ENCODE assay signal across 7 mouse cellular contexts in genomic region chr19:5662310-5662709, GRCm38 (mm10). TPM values are rescaled to one million over a fixed set of nuclear protein-coding genes. Genes with fewer than 3 reads are reported as not detected.
A peak's percentile ranks its signal among the peaks of the same experiment; 100 is the strongest.
DNase-seq lines count a peak whose midpoint lies in the region; ATAC-seq lines count a peak whose summit lies in the region.

No protein-coding gene starts in this region.

- 0 out of 2 replicates have a peak overlapping the region, but pooled peaks have one; percentile 5 for H3K9ac ChIP-seq in hindbrain, embryonic 16.5 days (ENCODE audit: low read depth, low read length)
- H3K9ac ChIP-seq in midbrain, embryonic 15.5 days, result no peak overlapping the region

- H3K4me2 ChIP-seq in hindbrain, embryonic 16.5 days (ENCODE audit: low read length), result peak overlapping the region; percentile 49
- peak overlapping the region; percentile 49 for H3K4me2 ChIP-seq in midbrain, embryonic 15.5 days

- H3K9me3 ChIP-seq in hindbrain, embryonic 16.5 days (ENCODE audit: control insufficient read depth, low read length), result no peaks in the 10 kb centered on the region
- no peaks in the 10 kb centered on the region for H3K9me3 ChIP-seq in midbrain, embryonic 15.5 days

- H3K4me1 ChIP-seq in hindbrain, embryonic 16.5 days (ENCODE audit: control insufficient read depth, insufficient read depth, low read depth, low read length), result peaks cover 6% of the 10 kb centered on the region
- H3K4me1 ChIP-seq in midbrain, embryonic 15.5 days, result peaks cover 14% of the 10 kb centered on the region

- no peaks in the 10 kb centered on the region for H3K27me3 ChIP-seq in hindbrain, embryonic 16.5 days (replicated peaks; ENCODE audit: control insufficient read depth, insufficient read depth, low read length)
- no peaks in the 10 kb centered on the region for H3K27me3 ChIP-seq in midbrain, embryonic 15.5 days (replicated peaks)

- peak overlapping the region; percentile 30; the same call in 1 of the 2 replicates for H3K27ac ChIP-seq in hindbrain, embryonic 16.5 days (ENCODE audit: low read depth, low read length)
- H3K27ac ChIP-seq in midbrain, embryonic 15.5 days, result no peak overlapping the region

- peak; percentile 72 for DNase-seq in CD4-positive helper T cell, adult 2 months (ENCODE audit: low read depth, low spot score)
- DNase-seq in T-cell, adult 2 months (ENCODE audit: low spot score), result peak; percentile 61
- DNase-seq in thymus, postnatal 4 days, result peak; percentile 54
- no peak for DNase-seq in MN1 (ENCODE audit: low spot score)
- DNase-seq in cerebellum, adult 9-11 months, result no peak

- peak overlapping the region; percentile 35 for H3K4me3 ChIP-seq in hindbrain, embryonic 16.5 days (ENCODE audit: low read length)
- no peak overlapping the region for H3K4me3 ChIP-seq in midbrain, embryonic 15.5 days

- WGBS in hindbrain, embryonic 16.5 days, result 80% methylated on average over 8 of the region's 8 CpGs
- WGBS in midbrain, embryonic 15.5 days, result 79% methylated on average over 8 of the region's 8 CpGs

- ATAC-seq in hindbrain, embryonic 16.5 days, result no peak
- no peak for ATAC-seq in midbrain, embryonic 15.5 days (replicated peaks)

- H3K36me3 ChIP-seq in hindbrain, embryonic 16.5 days (ENCODE audit: control insufficient read depth, insufficient read depth, low read length), result peaks cover 19% of the 10 kb centered on the region
- peaks cover 25% of the 10 kb centered on the region for H3K36me3 ChIP-seq in midbrain, embryonic 15.5 days (replicated peaks)

RNA-seq across cellular contexts. Expression of gene Sipa1, which starts 1.2 kb away (rescaled TPM):
- polyA plus RNA-seq in hindbrain, embryonic 16.5 days (2015; fragmentation: Nextera tagmentation; extraction: Ambion mirVana), result 14.3 and 19.1 TPM in 2 replicates
- polyA plus RNA-seq in midbrain, embryonic 15.5 days (2015; fragmentation: Nextera tagmentation; extraction: Ambion mirVana), result 17.1 and 19.6 TPM in 2 replicates

RNA-seq across cellular contexts. Expression of gene Rela, which starts 25.0 kb away (rescaled TPM):
- 35.7 and 38.7 TPM in 2 replicates for polyA plus RNA-seq in hindbrain, embryonic 16.5 days (2015; fragmentation: Nextera tagmentation; extraction: Ambion mirVana)
- polyA plus RNA-seq in midbrain, embryonic 15.5 days (2015; fragmentation: Nextera tagmentation; extraction: Ambion mirVana), result 36.9 and 39.2 TPM in 2 replicates

RNA-seq across cellular contexts. Expression of gene Map3k11, which starts 26.2 kb away (rescaled TPM):
- polyA plus RNA-seq in hindbrain, embryonic 16.5 days (2015; fragmentation: Nextera tagmentation; extraction: Ambion mirVana), result 9.2 and 13.2 TPM in 2 replicates
- polyA plus RNA-seq in midbrain, embryonic 15.5 days (2015; fragmentation: Nextera tagmentation; extraction: Ambion mirVana), result 12.5 and 14.0 TPM in 2 replicates

RNA-seq across cellular contexts. Expression of gene Pcnx3, which starts 26.4 kb away (rescaled TPM):
- 22.6 and 24.8 TPM in 2 replicates for polyA plus RNA-seq in hindbrain, embryonic 16.5 days (2015; fragmentation: Nextera tagmentation; extraction: Ambion mirVana)
- 29.2 TPM in 2 replicates for polyA plus RNA-seq in midbrain, embryonic 15.5 days (2015; fragmentation: Nextera tagmentation; extraction: Ambion mirVana)

RNA-seq across cellular contexts. Expression of gene Kcnk7, which starts 41.9 kb away (rescaled TPM):
- polyA plus RNA-seq in hindbrain, embryonic 16.5 days (2015; fragmentation: Nextera tagmentation; extraction: Ambion mirVana), result not detected in 2 replicates
- 0.19 and 0.28 TPM in 2 replicates for polyA plus RNA-seq in midbrain, embryonic 15.5 days (2015; fragmentation: Nextera tagmentation; extraction: Ambion mirVana)

Comparison
In these comparisons a context has a peak if more than half of its experiments do, and no peak if none do; other contexts are left out.
1. DNase-seq: peak in CD4-positive helper T cell, adult 2 months (single experiment), T-cell, adult 2 months (single experiment) and thymus, postnatal 4 days (single experiment); none in MN1 (single experiment) and cerebellum, adult 9-11 months (single experiment).